Mouse (Mus musculus) liver, postnatal 0 days (tissue): ENCODE measurements at regions not wholly inside any gene's neighbourhood (a gene's known extent, or its start where the extent isn't known, plus 50 kb on each side); places are given as distances from the start of the nearest gene placed in this dataset.

Source experiments
- CTCF ChIP-seq: sonication (generic); IDR thresholded peaks from 2 replicates; pipeline ENCODE4 v1.5.1; 2016; ENCODE audit warnings: antibody characterized with exemption, low read depth
- EP300 ChIP-seq: IDR thresholded peaks from 2 replicates; pipeline ENCODE4 v1.6.1; 2016; ENCODE audit warnings: antibody characterized with exemption, low read depth, mild to moderate bottlenecking

DNA sequence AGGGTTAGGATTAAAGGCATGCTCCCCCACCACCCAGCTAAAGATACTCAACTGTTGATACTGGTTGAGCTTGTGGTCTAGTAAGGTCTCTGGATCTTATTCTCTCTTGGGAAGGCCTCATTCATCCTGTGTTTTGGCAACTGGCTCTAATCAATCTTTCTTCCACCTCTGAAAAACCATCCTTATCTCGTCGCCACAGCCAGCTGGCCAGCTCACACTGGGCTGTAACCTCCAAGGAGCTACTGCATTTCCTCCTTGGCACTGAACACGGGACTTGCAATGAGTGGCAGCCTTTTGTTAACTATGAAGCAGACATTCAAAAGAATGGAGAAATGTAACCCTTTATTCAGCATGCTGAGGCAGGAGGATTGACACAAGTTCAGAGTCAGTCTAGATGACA lies 61.4 kb upstream of the Slc6a6 start:
- no peak for TF ChIP-seq CTCF
- TF ChIP-seq EP300, result no peak
